Mouse (Mus musculus) spleen, embryonic (tissue): ENCODE results near the gene Nynrin.

Experiments
- CTCF ChIA-PET: fragments of 350-600 bp; sonication (Branson Sonifier 250); formaldehyde crosslinking; loops from one replicate; lab custom pipeline; 2022; lab: Charles Lee

Nynrin gene

DNA sequence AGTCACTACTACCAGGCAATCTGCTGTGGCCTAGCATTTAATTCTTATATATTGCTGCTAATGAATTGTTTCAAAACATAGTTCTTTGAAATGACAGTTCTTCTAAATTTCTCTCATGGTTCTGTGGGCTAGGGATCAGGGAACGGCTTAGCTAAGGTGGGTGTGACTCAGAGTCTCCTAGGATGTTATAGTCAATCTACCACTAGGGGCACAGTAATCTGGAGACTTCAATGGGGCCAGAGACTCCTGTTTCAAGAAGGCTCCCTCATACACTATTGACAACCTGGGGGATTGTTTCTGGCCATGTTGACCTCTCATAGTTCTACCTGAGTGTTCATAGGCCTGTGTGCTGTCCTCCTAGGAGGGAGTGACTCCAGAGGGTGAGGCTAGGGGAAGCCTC lies 51.7 kb downstream of the Nynrin start:
- CTCF ChIA-PET, result no interaction called here

DNA sequence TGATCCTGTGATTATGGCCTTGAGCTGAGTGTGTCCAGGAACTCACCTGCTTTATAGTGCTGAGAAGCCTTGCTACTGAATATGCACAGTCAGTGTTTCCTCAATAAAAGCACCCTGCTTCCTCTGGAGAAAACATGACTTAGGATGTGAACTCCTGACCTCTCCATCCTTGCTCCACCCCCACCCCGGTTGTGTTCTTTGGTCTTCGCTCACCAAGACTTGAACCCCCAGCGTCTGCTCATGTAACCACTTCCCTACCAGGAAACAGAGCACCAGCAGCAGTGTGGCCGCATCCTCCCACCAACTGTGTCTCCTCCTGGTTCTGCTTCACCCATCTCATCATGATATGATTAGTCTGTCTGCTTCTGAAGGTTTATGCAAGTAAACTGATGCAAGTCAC lies 59.6 kb downstream of the Nynrin start:
- CTCF ChIA-PET, result no interaction called here

DNA sequence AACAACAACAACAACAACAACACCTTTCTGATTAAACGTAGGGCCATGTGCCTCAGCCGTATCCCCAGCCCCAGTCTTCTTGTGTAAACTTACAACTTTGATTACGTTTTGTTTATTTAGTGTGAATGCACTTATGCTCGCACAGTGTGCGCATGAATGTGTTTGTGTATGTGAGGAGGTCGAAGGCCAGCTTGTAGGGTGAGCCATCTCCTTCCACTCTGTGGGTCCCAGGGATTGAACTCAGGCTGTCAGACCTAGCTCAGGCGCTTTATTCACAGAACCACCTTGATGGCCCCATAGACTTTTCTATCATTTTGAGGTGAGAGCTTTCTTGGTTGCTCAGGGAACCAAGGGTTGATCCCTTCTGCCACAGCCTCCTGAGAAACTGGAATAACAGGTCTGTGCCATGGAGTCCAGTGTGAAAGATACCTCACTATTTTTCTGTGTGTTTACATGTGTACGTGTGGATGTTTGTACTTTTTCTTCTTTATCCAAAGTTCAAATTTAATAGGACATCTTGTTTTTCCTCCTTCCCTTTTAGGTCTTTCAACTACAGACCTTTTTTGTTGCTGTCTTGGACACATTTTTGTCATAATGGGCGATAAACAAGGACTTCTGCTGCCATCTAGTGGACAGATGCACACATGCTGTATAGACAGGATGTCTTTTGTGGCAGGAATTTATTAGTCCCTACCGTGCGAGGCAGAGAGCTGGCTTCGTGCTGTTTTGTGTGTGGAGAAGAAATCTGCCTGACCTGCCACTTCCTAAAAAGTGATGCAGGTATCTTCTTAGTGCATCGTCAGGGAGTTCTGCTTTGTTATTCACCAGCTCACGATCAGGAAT lies 64.7 kb downstream of the Nynrin start:
- CTCF ChIA-PET, result interaction anchor here (0.6 to 2.0 kb wide), 4 partner anchors 33 to 52 kb away, joined by 3 to 10 read pairs (median 6); no protein-coding TSS in a partner anchor

DNA sequence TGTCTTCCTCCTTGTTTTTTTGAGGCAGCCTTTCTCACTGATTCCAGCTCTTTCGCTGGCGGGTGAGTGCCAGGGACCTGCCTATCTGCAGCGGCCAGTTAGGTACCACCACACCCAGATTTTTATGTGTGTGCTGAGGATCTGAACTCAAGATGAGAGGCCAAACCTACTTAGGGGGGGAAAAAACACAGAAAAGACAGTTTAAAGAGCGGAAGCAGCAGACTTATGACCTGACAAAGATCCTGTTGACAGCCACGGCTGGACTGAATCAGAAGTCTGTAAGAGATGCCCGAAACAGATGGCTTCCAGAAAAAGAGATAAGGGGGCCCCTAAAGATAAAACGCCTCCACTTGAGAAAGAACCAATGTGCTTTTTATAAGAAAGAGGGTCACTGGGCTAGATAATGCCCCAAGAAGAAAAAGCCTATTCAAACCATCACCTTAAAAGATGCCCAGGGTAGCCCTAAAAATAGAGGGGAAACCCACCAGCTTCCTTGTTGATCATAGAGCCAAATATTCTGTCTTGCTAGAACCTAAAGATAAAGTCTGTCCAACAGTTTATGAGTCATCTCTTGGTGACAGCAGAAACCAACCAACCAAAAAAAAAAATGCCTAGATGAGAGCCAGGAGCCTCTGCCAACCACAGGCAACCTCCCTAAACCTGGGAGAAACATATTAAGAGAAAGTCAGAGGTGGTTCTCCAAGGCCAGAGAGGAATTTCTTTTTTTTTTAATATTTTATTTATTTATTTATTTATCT lies 68.8 kb downstream of the Nynrin start:
- CTCF ChIA-PET, result no interaction called here
